Mouse (Mus musculus) lung, postnatal 4 days (tissue): ENCODE data around the gene Fam53b.

ENCODE experiments used
- DNase-seq, 2 experiments: peaks; one replicate each; pipeline ENCODE4 v3.0.0; 2021

Fam53b gene

GRCm38 (mm10) chr7:132673931-132674755, 139.5 kb downstream of the Fam53b start:
- DNase-seq: peak; percentile 81 to 84

- DNase-seq: peak; percentile 54 to 74
Measured at GRCm38 (mm10) chr7:132672481-132672959, 141.2 kb downstream of the Fam53b start.

GRCm38 (mm10) chr7:132670863-132671165, 142.9 kb downstream of the Fam53b start:
- peak; percentile 55 to 81 for DNase-seq

GRCm38 (mm10) chr7:132669999-132670862, 143.5 kb downstream of the Fam53b start:
- DNase-seq: peak; percentile 56 to 74

- peak; percentile 69 to 84 for DNase-seq
Measured at GRCm38 (mm10) chr7:132668604-132669003, 145.1 kb downstream of the Fam53b start.

- DNase-seq: no peak
Measured at GRCm38 (mm10) chr7:132666516-132666915, 147.2 kb downstream of the Fam53b start.

- no peak for DNase-seq
Measured at GRCm38 (mm10) chr7:132665664-132666382, 147.9 kb downstream of the Fam53b start.

GRCm38 (mm10) chr7:132664815-132665214, 148.9 kb downstream of the Fam53b start:
- no peak for DNase-seq

- DNase-seq: peak; percentile 52 to 64
Measured at GRCm38 (mm10) chr7:132662831-132663230, 150.9 kb downstream of the Fam53b start.
